Mouse (Mus musculus) heart, embryonic 15.5 days (tissue): ENCODE results near the gene Gm6793. TPM values are rescaled to one million over a fixed set of nuclear protein-coding genes. Genes with fewer than 3 reads are reported as not detected.

ENCODE experiments used
- ATAC-seq: fragments of 200-750 bp; cut with Nextera tagmentation; replicated peaks from 2 replicates; pipeline ENCODE4 v1.8.0; 2017; ENCODE audit warnings: low read depth, moderate TSS enrichment; ENCODE audit not compliant: insufficient number of reproducible peaks, insufficient read depth, low FRiP score
- H3K27ac ChIP-seq: fragments of 300-500 bp; sonication (generic); 2 replicates; pipeline ENCODE4 v1.5.1; 2015; ENCODE audit warnings: mild to moderate bottlenecking, inconsistent platforms
- H3K27me3 ChIP-seq: fragments of 300-500 bp; sonication (generic); 2 replicates; pipeline ENCODE4 v1.6.1; 2015; ENCODE audit warnings: inconsistent platforms
- H3K36me3 ChIP-seq: fragments of 300-500 bp; sonication (generic); 2 replicates; pipeline ENCODE4 v1.6.1; 2015; ENCODE audit warnings: mild to moderate bottlenecking, inconsistent platforms
- H3K4me1 ChIP-seq: fragments of 300-500 bp; sonication (generic); replicated peaks from 2 replicates; pipeline ENCODE4 v1.6.1; 2015; ENCODE audit warnings: inconsistent platforms
- H3K4me2 ChIP-seq: fragments of 300-500 bp; sonication (generic); 2 replicates; pipeline ENCODE4 v1.6.1; 2015; ENCODE audit warnings: inconsistent platforms, mild to moderate bottlenecking, moderate library complexity
- H3K4me3 ChIP-seq: fragments of 300-500 bp; sonication (generic); 2 replicates; pipeline ENCODE4 v1.5.1; 2015; ENCODE audit warnings: mild to moderate bottlenecking, inconsistent platforms
- H3K9ac ChIP-seq: fragments of 300-500 bp; sonication (generic); 2 replicates; pipeline ENCODE4 v1.6.1; 2015; ENCODE audit warnings: mild to moderate bottlenecking, inconsistent platforms
- H3K9me3 ChIP-seq: fragments of 300-500 bp; sonication (generic); replicated peaks from 2 replicates; pipeline ENCODE4 v1.6.1; 2016; ENCODE audit warnings: inconsistent platforms
- WGBS: fragments of 180-500 bp; shearing (Covaris S2); methylation state at CpG from one replicate; pipeline ENCODE4 v1.1.7; 2015; ENCODE audit warnings: mixed read lengths; 5-methylcytosine and 5-hydroxymethylcytosine counted together
- polyA plus RNA-seq: library from polyadenylated mRNA; unstranded; fragments of >200 nt; fragmentation: Nextera tagmentation; extraction: Ambion mirVana; gene quantifications from 2 replicates; pipeline ENCODE4 v1.2.1, GENCODE M21; 2015

The Gm6793 gene
- 0.33 and 0.66 TPM in 2 replicates for polyA plus RNA-seq

DNA sequence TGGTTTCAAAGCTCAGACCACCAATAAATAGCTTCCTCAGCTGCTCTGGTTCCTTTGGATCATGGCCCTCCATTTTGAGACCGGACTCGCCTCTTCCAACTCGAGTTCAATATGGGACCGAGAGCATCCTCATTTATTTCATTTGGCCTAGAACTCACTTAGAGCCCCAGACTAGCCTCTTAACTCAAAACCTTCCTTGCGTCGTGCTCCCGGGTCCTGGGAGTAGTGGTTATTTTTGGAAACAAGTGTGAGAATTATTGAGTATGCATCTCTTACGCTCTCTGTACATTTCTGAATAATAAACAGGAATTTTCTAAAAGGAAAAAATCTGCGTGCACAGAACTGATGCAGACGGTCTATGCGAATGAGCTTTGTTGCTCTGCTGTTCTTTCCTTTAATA is at the start of gene Gm6793:
Gene Gm6793 (minus strand): TSS at position 101 of the 400 bp plus-strand sequence.
- no peak for ATAC-seq
- Histone ChIP-seq H3K9me3 (no peaks in the 10 kb centered on the region), H3K4me1 (peaks cover 18% of the 10 kb centered on the region), H3K9ac (no peak within 1 kb of the TSS), H3K27ac (no peak within 1 kb of the TSS), H3K4me2 (no peak within 1 kb of the TSS), H3K36me3 (peaks cover 24% of the 10 kb centered on the region), H3K4me3 (no peak within 1 kb of the TSS), H3K27me3 (no peaks in the 10 kb centered on the region)
- WGBS = 85% methylated on average over 11 of the region's 11 CpGs

DNA sequence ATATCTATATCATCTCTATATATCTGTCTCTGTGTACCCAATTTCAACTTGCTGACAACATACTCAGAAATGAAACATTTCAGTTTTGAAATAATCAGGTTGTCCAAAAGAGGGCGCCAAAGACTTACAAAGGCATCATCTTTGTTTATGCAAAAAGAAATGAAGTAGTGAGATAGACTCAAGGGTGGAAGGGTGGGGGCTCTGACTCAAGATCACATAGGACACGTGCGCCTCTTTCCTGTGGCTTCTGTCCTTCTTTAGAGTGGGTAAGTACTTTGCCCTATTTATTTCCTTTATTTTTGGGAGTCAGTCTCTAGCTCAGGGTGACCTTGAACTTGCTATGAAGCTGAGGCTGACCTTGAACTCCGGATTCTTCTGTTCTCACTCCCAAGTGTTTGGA is 46.5 kb upstream of the Gm6793 start:
- no peak overlapping the region for H3K4me2 ChIP-seq
- no peak for ATAC-seq
- no peak overlapping the region for H3K27ac ChIP-seq
- no peaks in the 10 kb centered on the region for H3K36me3 ChIP-seq
- H3K4me3 ChIP-seq = no peak overlapping the region
- no peaks in the 10 kb centered on the region for H3K27me3 ChIP-seq
- no peaks in the 10 kb centered on the region for H3K4me1 ChIP-seq
- H3K9me3 ChIP-seq = no peaks in the 10 kb centered on the region
- no peak overlapping the region for H3K9ac ChIP-seq
- 24% methylated on average over 4 of the region's 4 CpGs for WGBS

DNA sequence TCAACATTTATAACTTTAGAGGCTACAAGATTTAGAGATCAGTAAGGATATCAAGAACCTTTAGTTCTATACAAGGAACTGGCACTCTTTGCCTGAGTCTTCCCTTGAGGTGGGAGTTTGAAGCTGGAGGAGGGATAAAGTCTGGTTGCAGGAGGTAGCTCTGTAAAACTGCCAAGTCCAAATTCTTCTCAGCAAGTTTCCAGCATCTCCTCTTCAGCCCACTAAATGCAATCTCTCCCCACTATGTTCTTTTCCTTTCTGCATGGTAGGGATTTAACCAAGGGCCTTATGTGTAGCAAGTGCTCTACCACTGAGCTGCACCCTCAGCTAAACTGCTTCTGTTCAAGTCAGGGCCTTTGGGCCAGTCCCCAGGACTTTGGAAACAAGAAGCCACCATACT is 39.6 kb upstream of the Gm6793 start:
- Histone ChIP-seq H3K4me1 (no peaks in the 10 kb centered on the region), H3K27me3 (no peaks in the 10 kb centered on the region), H3K4me2 (no peak overlapping the region), H3K9me3 (no peaks in the 10 kb centered on the region), H3K9ac (no peak overlapping the region), H3K36me3 (no peaks in the 10 kb centered on the region), H3K4me3 (no peak overlapping the region), H3K27ac (no peak overlapping the region)
- no peak for ATAC-seq

DNA sequence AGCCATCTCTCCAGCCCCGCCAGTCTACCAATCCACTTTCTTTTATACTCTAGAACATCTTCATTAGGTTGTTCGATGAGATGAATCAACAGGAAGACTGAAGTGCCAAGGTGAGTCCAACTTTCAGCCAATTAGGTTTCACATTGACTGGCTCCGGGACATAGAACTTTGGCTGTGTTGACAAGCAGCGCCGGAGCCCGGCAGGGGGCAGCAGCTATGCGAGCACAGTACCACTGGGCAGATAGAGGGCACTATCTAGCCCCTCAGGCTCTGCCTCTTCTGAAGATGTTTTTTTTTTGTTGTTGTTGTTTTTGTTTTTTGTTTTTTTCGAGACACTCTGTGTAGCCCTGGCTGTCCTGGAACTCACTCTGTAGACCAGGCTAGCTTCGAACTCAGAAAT is 36.7 kb upstream of the Gm6793 start:
- no peak for ATAC-seq
- Histone ChIP-seq H3K27ac (no peak overlapping the region), H3K36me3 (no peaks in the 10 kb centered on the region), H3K4me3 (no peak overlapping the region), H3K9me3 (no peaks in the 10 kb centered on the region), H3K4me1 (no peaks in the 10 kb centered on the region), H3K4me2 (no peak overlapping the region), H3K9ac (no peak overlapping the region), H3K27me3 (no peaks in the 10 kb centered on the region)
- WGBS = 68% methylated on average over 9 of the region's 9 CpGs

DNA sequence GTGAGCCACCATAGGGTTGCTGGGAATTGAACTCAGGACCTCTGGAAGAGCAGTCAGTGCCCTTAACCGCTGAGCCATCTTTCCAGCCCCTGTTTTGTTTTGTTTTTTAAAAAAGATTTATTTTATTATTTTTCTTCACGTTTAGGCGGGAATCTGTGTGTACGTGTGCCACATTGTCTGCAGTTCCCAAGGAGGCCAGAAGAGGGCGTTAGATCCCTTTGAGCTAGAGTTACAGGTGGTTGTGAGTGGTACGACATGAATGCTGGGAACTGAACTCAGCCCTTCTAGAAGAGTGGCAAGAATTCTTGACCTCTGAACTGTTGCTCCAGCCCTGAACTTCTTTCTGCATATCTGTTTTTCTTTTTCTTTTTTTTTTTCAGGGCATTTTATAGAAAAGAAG is 35.1 kb upstream of the Gm6793 start:
- Histone ChIP-seq H3K4me3 (no peak overlapping the region), H3K27ac (no peak overlapping the region), H3K9ac (no peak overlapping the region), H3K36me3 (no peaks in the 10 kb centered on the region), H3K4me1 (no peaks in the 10 kb centered on the region), H3K27me3 (no peaks in the 10 kb centered on the region), H3K4me2 (no peak overlapping the region), H3K9me3 (no peaks in the 10 kb centered on the region)
- ATAC-seq = no peak
- WGBS = 79% methylated on average over 6 of the region's 6 CpGs

DNA sequence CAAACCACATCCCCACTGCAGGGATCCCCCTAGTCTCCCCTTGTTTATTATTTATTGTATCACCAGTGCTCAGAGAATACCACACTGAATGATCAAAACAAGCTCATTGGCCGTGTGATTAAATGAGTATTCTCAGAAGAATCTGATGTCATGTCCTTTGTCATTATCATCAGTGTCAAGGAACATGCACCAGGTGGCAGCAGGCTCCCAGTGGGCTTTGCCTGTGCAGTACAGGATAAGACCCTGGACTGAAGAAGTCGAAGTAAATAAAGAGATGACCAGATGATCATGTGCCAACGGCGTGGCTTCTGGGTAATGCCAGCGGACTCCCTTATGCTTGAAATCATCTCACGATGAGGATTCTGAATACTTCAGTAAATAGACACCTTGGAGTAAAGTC is 33.5 kb upstream of the Gm6793 start:
- Histone ChIP-seq H3K36me3 (no peaks in the 10 kb centered on the region), H3K27me3 (no peaks in the 10 kb centered on the region), H3K4me1 (no peaks in the 10 kb centered on the region), H3K4me2 (no peak overlapping the region), H3K4me3 (no peak overlapping the region), H3K9ac (no peak overlapping the region), H3K27ac (no peak overlapping the region), H3K9me3 (no peaks in the 10 kb centered on the region)
- ATAC-seq = no peak
- 72% methylated on average over 6 of the region's 6 CpGs for WGBS

DNA sequence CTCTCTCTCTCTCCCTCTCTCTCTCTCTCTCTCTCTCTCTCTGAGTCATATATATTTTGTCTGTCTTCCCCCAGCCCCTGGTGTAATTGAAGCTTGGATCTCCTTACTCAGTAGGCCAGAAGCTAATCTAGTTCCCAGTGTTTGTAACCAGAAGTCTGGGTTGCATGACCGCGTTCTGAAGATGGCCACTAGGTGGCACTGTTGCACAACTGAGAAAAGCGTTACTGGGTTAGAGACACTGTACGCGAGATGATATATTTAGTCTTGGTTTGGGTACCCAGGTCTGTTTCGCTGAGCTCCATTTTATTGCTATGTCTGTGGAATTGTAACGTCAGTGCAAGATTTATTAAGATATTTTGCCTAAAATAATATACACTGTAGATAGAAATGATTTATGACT is 31.1 kb upstream of the Gm6793 start:
- Histone ChIP-seq H3K27ac (no peak overlapping the region), H3K4me1 (no peaks in the 10 kb centered on the region), H3K4me3 (no peak overlapping the region), H3K9me3 (no peaks in the 10 kb centered on the region), H3K9ac (no peak overlapping the region), H3K36me3 (no peaks in the 10 kb centered on the region), H3K27me3 (no peaks in the 10 kb centered on the region), H3K4me2 (no peak overlapping the region)
- ATAC-seq = no peak; the same call in 1 of the 2 replicates
- WGBS = 3% methylated on average over 7 of the region's 7 CpGs

DNA sequence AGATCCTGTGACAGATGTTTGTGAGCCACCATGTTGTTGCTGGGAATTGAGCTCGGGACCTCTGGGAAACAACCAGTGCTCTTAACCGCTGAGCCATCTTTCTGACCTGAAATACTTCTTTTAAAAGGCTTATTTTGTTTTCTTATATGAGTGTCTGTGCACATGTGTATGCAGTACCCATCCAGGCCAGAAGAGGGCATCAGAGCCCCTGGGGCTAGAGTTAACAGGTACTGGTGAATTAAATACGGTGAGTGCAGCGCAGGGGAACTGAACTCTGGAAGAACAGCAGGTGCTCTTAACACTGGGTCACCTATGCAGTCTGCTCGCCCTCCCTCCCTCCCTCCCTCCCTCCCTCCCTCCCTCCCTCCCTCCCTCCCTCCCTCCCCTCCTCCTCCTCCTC is 30.3 kb upstream of the Gm6793 start:
- H3K27me3 ChIP-seq = no peaks in the 10 kb centered on the region
- H3K4me1 ChIP-seq = no peaks in the 10 kb centered on the region
- no peak overlapping the region for H3K4me2 ChIP-seq
- no peak overlapping the region for H3K27ac ChIP-seq
- WGBS = 74% methylated on average over 5 of the region's 5 CpGs
- ATAC-seq = no peak
- no peak overlapping the region for H3K9ac ChIP-seq
- no peaks in the 10 kb centered on the region for H3K36me3 ChIP-seq
- no peaks in the 10 kb centered on the region for H3K9me3 ChIP-seq
- H3K4me3 ChIP-seq = no peak overlapping the region

DNA sequence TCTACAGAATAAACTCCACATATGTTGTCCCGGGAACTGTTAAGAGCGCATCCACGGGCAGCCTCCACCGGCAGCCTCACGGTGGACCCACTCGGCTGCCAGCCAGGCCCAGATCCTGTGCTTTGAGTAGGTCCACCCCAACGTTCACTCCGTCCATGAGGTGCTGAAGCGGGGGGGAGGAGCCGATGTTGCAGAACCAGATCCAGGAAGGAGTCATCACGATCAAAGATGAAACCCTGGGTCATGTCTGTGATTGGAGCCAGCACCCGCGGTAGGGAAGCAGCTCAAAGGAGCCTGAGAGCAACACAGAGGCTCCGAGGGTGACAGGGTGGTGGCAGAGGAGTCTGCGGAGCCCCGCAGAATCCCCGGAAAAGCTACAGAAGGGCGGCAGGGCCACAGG is 22.7 kb upstream of the Gm6793 start:
- H3K9ac ChIP-seq = no peak overlapping the region
- no peak overlapping the region for H3K27ac ChIP-seq
- no peaks in the 10 kb centered on the region for H3K4me1 ChIP-seq
- no peaks in the 10 kb centered on the region for H3K36me3 ChIP-seq
- no peaks in the 10 kb centered on the region for H3K27me3 ChIP-seq
- WGBS = 63% methylated on average over 18 of the region's 18 CpGs
- no peak overlapping the region for H3K4me3 ChIP-seq
- no peaks in the 10 kb centered on the region for H3K9me3 ChIP-seq
- H3K4me2 ChIP-seq = no peak overlapping the region
- ATAC-seq = no peak

DNA sequence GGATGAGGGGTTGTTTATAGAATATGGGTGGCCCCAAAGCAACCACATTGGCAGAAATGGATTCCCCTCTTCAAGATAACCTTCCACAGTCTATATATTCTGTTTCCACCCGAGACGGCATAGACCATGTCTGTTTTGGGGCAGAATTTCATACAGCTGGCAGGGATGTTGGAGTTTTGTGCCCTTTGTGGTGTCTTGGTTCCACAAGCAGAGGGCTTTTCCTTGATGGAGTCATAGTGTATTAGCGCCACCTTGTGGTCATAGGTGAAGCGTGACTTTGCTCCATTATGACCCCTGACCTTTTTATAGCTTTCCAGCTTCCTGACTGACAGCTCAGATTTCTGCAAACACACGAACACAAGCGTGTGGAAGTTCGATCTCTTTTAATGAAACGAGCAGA is 19.8 kb upstream of the Gm6793 start:
- no peak overlapping the region for H3K27ac ChIP-seq
- WGBS = 12% methylated on average over 8 of the region's 8 CpGs
- no peak overlapping the region for H3K4me2 ChIP-seq
- H3K9me3 ChIP-seq = no peaks in the 10 kb centered on the region
- no peaks in the 10 kb centered on the region for H3K27me3 ChIP-seq
- ATAC-seq = no peak; the same call in 1 of the 2 replicates
- no peak overlapping the region for H3K9ac ChIP-seq
- no peaks in the 10 kb centered on the region for H3K36me3 ChIP-seq
- H3K4me3 ChIP-seq = no peak overlapping the region
- no peaks in the 10 kb centered on the region for H3K4me1 ChIP-seq

DNA sequence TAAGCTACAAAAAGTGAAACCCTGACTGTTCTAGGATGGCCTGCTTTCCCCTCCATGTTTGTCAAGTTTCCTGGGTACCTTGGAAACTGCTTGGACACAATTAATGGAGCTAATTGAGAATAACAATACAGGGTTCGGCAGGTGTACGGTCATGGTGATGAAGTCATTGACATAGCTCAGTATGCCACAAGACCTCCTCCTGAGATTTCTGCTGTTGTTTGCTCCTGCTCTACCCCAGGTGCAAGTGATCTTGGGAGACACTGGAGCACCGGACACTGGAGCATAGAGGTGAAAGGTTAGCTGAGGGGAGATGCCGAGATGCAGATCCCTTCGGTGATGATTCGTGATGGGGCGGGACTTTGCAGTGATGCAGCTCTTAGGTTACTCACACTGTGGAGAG is 18.2 kb upstream of the Gm6793 start:
- no peak overlapping the region for H3K4me2 ChIP-seq
- H3K4me3 ChIP-seq = no peak overlapping the region
- H3K36me3 ChIP-seq = no peaks in the 10 kb centered on the region
- H3K9me3 ChIP-seq = no peaks in the 10 kb centered on the region
- H3K4me1 ChIP-seq = no peaks in the 10 kb centered on the region
- H3K27ac ChIP-seq = no peak overlapping the region
- ATAC-seq = no peak
- H3K9ac ChIP-seq = no peak overlapping the region
- no peaks in the 10 kb centered on the region for H3K27me3 ChIP-seq
- WGBS = 63% methylated on average over 7 of the region's 7 CpGs

DNA sequence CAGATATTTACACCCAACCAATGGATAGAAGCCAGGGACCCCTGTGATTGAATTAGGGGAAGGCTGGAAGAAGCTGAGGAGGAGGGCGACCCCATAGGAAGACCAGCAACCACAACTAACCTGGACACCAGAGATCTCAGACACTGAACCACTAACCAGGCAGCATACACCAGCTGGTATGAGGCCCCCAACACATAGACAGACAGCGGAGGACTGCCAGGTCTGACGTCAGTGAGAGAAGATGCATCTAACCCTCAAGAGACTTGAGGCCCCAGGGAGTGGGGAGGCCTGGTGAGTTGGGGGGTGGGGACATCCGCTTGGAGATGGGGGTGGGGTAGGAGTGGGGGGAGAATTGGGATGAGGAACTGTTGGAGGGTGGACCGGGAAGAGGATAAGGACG is 15.8 kb upstream of the Gm6793 start:
- WGBS = 56% methylated on average over 6 of the region's 6 CpGs
- no peak for ATAC-seq
- no peaks in the 10 kb centered on the region for H3K4me1 ChIP-seq

More for the DNA sequence above, 15.8 kb upstream of the Gm6793 start:
- Histone ChIP-seq H3K27me3 (no peaks in the 10 kb centered on the region), H3K4me3 (no peak overlapping the region), H3K4me2 (no peak overlapping the region), H3K36me3 (no peaks in the 10 kb centered on the region), H3K9me3 (no peaks in the 10 kb centered on the region), H3K9ac (no peak overlapping the region), H3K27ac (no peak overlapping the region)
